Mouse (Mus musculus) G1E (cell line): ENCODE data around the gene Anxa5. TPM values are rescaled to one million over a fixed set of nuclear protein-coding genes. Genes with fewer than 3 reads are reported as not detected.

Experiments
- ATAC-seq: 2 replicates; pipeline ENCODE4 v1.8.0; 2016; ENCODE audit warnings: mild to moderate bottlenecking; ENCODE audit not compliant: insufficient number of reproducible peaks, poor library complexity, low FRiP score, severe bottlenecking; ENCODE audit errors: extremely low read depth
- DNase-seq: peaks from one replicate; pipeline ENCODE4 v3.0.0; 2012; ENCODE audit warnings: low spot score
- H3K27me3 ChIP-seq: 2 replicates; pipeline ENCODE4 v1.6.1; 2012; ENCODE audit warnings: mild to moderate bottlenecking, low read length, inconsistent platforms; ENCODE audit not compliant: insufficient read depth
- H3K36me3 ChIP-seq: replicated peaks from 2 replicates; pipeline ENCODE3; 2012; ENCODE audit warnings: mild to moderate bottlenecking, inconsistent platforms
- H3K4me1 ChIP-seq: 2 replicates; pipeline ENCODE4 v1.6.1; 2012; ENCODE audit warnings: low read depth, low read length, inconsistent platforms, mixed read lengths; ENCODE audit not compliant: insufficient read depth
- H3K4me3 ChIP-seq: 2 replicates; pipeline ENCODE4 v1.5.1; 2012; ENCODE audit warnings: low read depth, mild to moderate bottlenecking, inconsistent platforms, low read length, moderate library complexity, mixed read lengths
- H3K9me3 ChIP-seq: replicated peaks from 2 replicates; pipeline ENCODE4 v1.6.1; 2012; ENCODE audit warnings: inconsistent platforms
- CTCF ChIP-seq: IDR thresholded peaks from 2 replicates; pipeline ENCODE4 v1.5.1; 2012; ENCODE audit warnings: low read depth, low read length, inconsistent platforms, mixed read lengths
- GATA1 ChIP-seq: IDR thresholded peaks from 2 replicates; pipeline ENCODE4 v1.6.1; 2012; ENCODE audit warnings: borderline replicate concordance, low read length, inconsistent platforms, mixed read lengths
- GATA2 ChIP-seq: IDR thresholded peaks from 2 replicates; pipeline ENCODE4 v1.6.1; 2012; ENCODE audit warnings: low read depth, low read length, inconsistent platforms, borderline replicate concordance
- POLR2AphosphoS5 ChIP-seq: IDR thresholded peaks from 2 replicates; pipeline ENCODE4 v1.6.1; 2012; ENCODE audit warnings: low read depth, low read length, inconsistent platforms; ENCODE audit not compliant: insufficient replicate concordance
- TAL1 ChIP-seq: conservative IDR thresholded peaks from 2 replicates; pipeline ENCODE4 v1.6.1; 2012; ENCODE audit warnings: low read depth, low read length, inconsistent platforms, mixed read lengths
- polyA plus RNA-seq: library from polyadenylated mRNA; stranded (reverse); fragments of >175 nt; gene quantifications from 2 replicates; pipeline ENCODE4 v1.2.3, GENCODE M21; 2012
- total RNA-seq, 2 experiments: library from RNA; stranded (forward) in 1 of 2; stranded (reverse) in 1 of 2; fragments of 200-1000 nt in 1 of 2; fragments of >200 nt in 1 of 2; fragmentation: Nextera tagmentation in 1 of 2; gene quantifications; 2 replicates each; pipeline ENCODE4 v1.2.3; 2014 to 2017

Gene Anxa5
- total and polyA plus RNA-seq, 3 experiments = 94.3 to 175 (median 165) TPM

GRCm38 (mm10) chr3:36462348-36462747 is 13.3 kb downstream of the Anxa5 start:
- no peaks in the 10 kb centered on the region for H3K27me3 ChIP-seq
- DNase-seq = no peak

GRCm38 (mm10) chr3:36461819-36462218 is 13.9 kb downstream of the Anxa5 start:
- DNase-seq = no peak
- TF ChIP-seq GATA2 (no peak), POLR2AphosphoS5 (no peak), TAL1 (no peak), GATA1 (no peak), CTCF (no peak)
- no peaks in the 10 kb centered on the region for H3K9me3 ChIP-seq
- peaks cover 38% of the 10 kb centered on the region for H3K4me1 ChIP-seq
- peaks cover 59% of the 10 kb centered on the region for H3K36me3 ChIP-seq
- no peaks in the 10 kb centered on the region for H3K27me3 ChIP-seq
- ATAC-seq = no peak
- no peak overlapping the region for H3K4me3 ChIP-seq

More at GRCm38 (mm10) chr3:36462348-36462747, 13.3 kb downstream of the Anxa5 start:
- no peak for ATAC-seq
- H3K4me3 ChIP-seq = no peak overlapping the region
- H3K4me1 ChIP-seq = peaks cover 43% of the 10 kb centered on the region
- H3K9me3 ChIP-seq = no peaks in the 10 kb centered on the region
- TF ChIP-seq CTCF (no peak), TAL1 (no peak), GATA1 (no peak), GATA2 (no peak), POLR2AphosphoS5 (no peak)
- H3K36me3 ChIP-seq = peaks cover 57% of the 10 kb centered on the region

GRCm38 (mm10) chr3:36460717-36461116 is 15.0 kb downstream of the Anxa5 start:
- no peak for TF ChIP-seq CTCF
- no peak for TF ChIP-seq POLR2AphosphoS5
- no peak for TF ChIP-seq GATA2
- no peak for TF ChIP-seq TAL1
- no peak for TF ChIP-seq GATA1
- no peak for ATAC-seq
- no peak for DNase-seq
- Histone ChIP-seq H3K36me3 (peaks cover 59% of the 10 kb centered on the region), H3K4me1 (peaks cover 27% of the 10 kb centered on the region), H3K9me3 (no peaks in the 10 kb centered on the region), H3K27me3 (no peaks in the 10 kb centered on the region), H3K4me3 (no peak overlapping the region)

GRCm38 (mm10) chr3:36455566-36455965 is 20.1 kb downstream of the Anxa5 start:
- ATAC-seq (no peak), DNase-seq (no peak)
- H3K4me3 ChIP-seq = no peak overlapping the region
- H3K9me3 ChIP-seq = no peaks in the 10 kb centered on the region
- TF ChIP-seq CTCF = no peak
- no peak for TF ChIP-seq TAL1
- TF ChIP-seq GATA1 = no peak
- no peak for TF ChIP-seq GATA2
- no peak for TF ChIP-seq POLR2AphosphoS5
- H3K36me3 ChIP-seq = peaks cover 77% of the 10 kb centered on the region
- H3K27me3 ChIP-seq = no peaks in the 10 kb centered on the region
- H3K4me1 ChIP-seq = peaks cover 6% of the 10 kb centered on the region; the same call in 1 of the 2 replicates

- peaks cover 79% of the 10 kb centered on the region for H3K36me3 ChIP-seq
- peaks cover 10% of the 10 kb centered on the region; the same call in 1 of the 2 replicates for H3K4me1 ChIP-seq
- ATAC-seq = no peak
- no peak overlapping the region for H3K4me3 ChIP-seq
- H3K9me3 ChIP-seq = no peaks in the 10 kb centered on the region
- TF ChIP-seq CTCF (no peak), GATA2 (no peak), TAL1 (no peak), POLR2AphosphoS5 (no peak), GATA1 (no peak)
- no peaks in the 10 kb centered on the region for H3K27me3 ChIP-seq
- no peak for DNase-seq
Measured at GRCm38 (mm10) chr3:36455124-36455523, 20.6 kb downstream of the Anxa5 start.

GRCm38 (mm10) chr3:36452502-36452901 is 23.2 kb downstream of the Anxa5 start:
- ATAC-seq (no peak), DNase-seq (no peak)
- Histone ChIP-seq H3K36me3 (peaks cover 75% of the 10 kb centered on the region), H3K4me3 (no peak overlapping the region), H3K27me3 (no peaks in the 10 kb centered on the region), H3K4me1 (peaks cover 33% of the 10 kb centered on the region), H3K9me3 (no peaks in the 10 kb centered on the region)
- no peak for TF ChIP-seq TAL1
- TF ChIP-seq GATA2 = no peak
- no peak for TF ChIP-seq POLR2AphosphoS5
- TF ChIP-seq GATA1 = no peak
- TF ChIP-seq CTCF = no peak
